Mouse (Mus musculus): ENCODE results near the gene Fads6. TPM values are rescaled to one million over a fixed set of nuclear protein-coding genes. Genes with fewer than 3 reads are reported as not detected.

Fads6 gene
- total and polyA plus RNA-seq, 2 experiments from 2014 or later: 0.34 to 2.9 TPM

GRCm38 (mm10) chr11:115267061-115267883 is 30.2 kb downstream of the Fads6 start, which contains the start of gene Grin2c:
TSS of gene Grin2c (minus strand) at chr11:115267243.
- ATAC-seq (ENCODE audit: insufficient read depth, low read depth) (no peak), DNase-seq (ENCODE audit: low spot score) (no peak)
- H3K27ac ChIP-seq (ENCODE audit: low read depth): no peak within 1 kb of the TSS
- peak within 1 kb of the TSS; percentile 48 for H3K4me3 ChIP-seq (ENCODE audit: low read depth, low read length)
- H3K9ac ChIP-seq (replicated peaks; ENCODE audit: low read depth, low read length): peak within 1 kb of the TSS; percentile 9; the same call in 1 of the 2 replicates
- TF ChIP-seq CTCF (IDR thresholded peaks at IDR 0.05; ENCODE audit: low read depth): no peak
- TF ChIP-seq EP300 (IDR thresholded peaks at IDR 0.05; ENCODE audit: low read depth): no peak
- peak within 1 kb of the TSS; percentile 65 for H3K4me2 ChIP-seq (ENCODE audit: low read depth, low read length)
- no peaks in the 10 kb centered on the region for H3K9me3 ChIP-seq (replicated peaks; ENCODE audit: control insufficient read depth, low read length)
- 9% methylated on average over 46 of the region's 50 CpGs for WGBS
- H3K36me3 ChIP-seq (replicated peaks; ENCODE audit: control insufficient read depth, insufficient read depth, low read length): peaks cover 6% of the 10 kb centered on the region; the same call in 1 of the 2 replicates
- peaks cover 13% of the 10 kb centered on the region; the same call in 1 of the 2 replicates for H3K4me1 ChIP-seq (ENCODE audit: control insufficient read depth, insufficient read depth)
- peaks cover 64% of the 10 kb centered on the region for H3K27me3 ChIP-seq (ENCODE audit: control insufficient read depth, insufficient read depth, low read length)

GRCm38 (mm10) chr11:115266400-115266778 is 31.1 kb downstream of the Fads6 start:
- peak overlapping the region; percentile 48 for H3K4me3 ChIP-seq (ENCODE audit: low read depth, low read length)
- H3K4me2 ChIP-seq (ENCODE audit: low read depth, low read length): peak overlapping the region; percentile 65
- ATAC-seq (ENCODE audit: insufficient read depth, low read depth) (no peak), DNase-seq (ENCODE audit: low spot score) (no peak)
- H3K9me3 ChIP-seq (replicated peaks; ENCODE audit: control insufficient read depth, low read length): no peaks in the 10 kb centered on the region
- peaks cover 6% of the 10 kb centered on the region; the same call in 1 of the 2 replicates for H3K36me3 ChIP-seq (replicated peaks; ENCODE audit: control insufficient read depth, insufficient read depth, low read length)
- no peak overlapping the region for H3K9ac ChIP-seq (replicated peaks; ENCODE audit: low read depth, low read length)
- peaks cover 73% of the 10 kb centered on the region for H3K27me3 ChIP-seq (ENCODE audit: control insufficient read depth, insufficient read depth, low read length)
- H3K27ac ChIP-seq (ENCODE audit: low read depth): no peak overlapping the region
- no peak for TF ChIP-seq EP300 (IDR thresholded peaks at IDR 0.05; ENCODE audit: low read depth)
- peaks cover 13% of the 10 kb centered on the region; the same call in 1 of the 2 replicates for H3K4me1 ChIP-seq (ENCODE audit: control insufficient read depth, insufficient read depth)
- WGBS: 4% methylated on average over 22 of the region's 22 CpGs

- H3K27ac ChIP-seq (ENCODE audit: low read depth): no peak overlapping the region
- no peaks in the 10 kb centered on the region for H3K9me3 ChIP-seq (replicated peaks; ENCODE audit: control insufficient read depth, low read length)
- H3K4me2 ChIP-seq (ENCODE audit: low read depth, low read length): 0 out of 2 replicates have a peak overlapping the region, but pooled peaks have one; percentile 65
- H3K9ac ChIP-seq (replicated peaks; ENCODE audit: low read depth, low read length): no peak overlapping the region
- no peak for DNase-seq (ENCODE audit: low spot score)
- no peak for TF ChIP-seq CTCF (IDR thresholded peaks at IDR 0.05; ENCODE audit: low read depth)
- no peak for TF ChIP-seq EP300 (IDR thresholded peaks at IDR 0.05; ENCODE audit: low read depth)
- peak overlapping the region; percentile 48 for H3K4me3 ChIP-seq (ENCODE audit: low read depth, low read length)
- peaks cover 6% of the 10 kb centered on the region; the same call in 1 of the 2 replicates for H3K36me3 ChIP-seq (replicated peaks; ENCODE audit: control insufficient read depth, insufficient read depth, low read length)
- ATAC-seq (ENCODE audit: insufficient read depth, low read depth): no peak
- WGBS: 6% methylated on average over 20 of the region's 20 CpGs
- peaks cover 78% of the 10 kb centered on the region for H3K27me3 ChIP-seq (ENCODE audit: control insufficient read depth, insufficient read depth, low read length)
- peaks cover 13% of the 10 kb centered on the region; the same call in 1 of the 2 replicates for H3K4me1 ChIP-seq (ENCODE audit: control insufficient read depth, insufficient read depth)
Observed at GRCm38 (mm10) chr11:115265771-115266399, 31.6 kb downstream of the Fads6 start.

- DNase-seq (ENCODE audit: low spot score) (no peak), ATAC-seq (ENCODE audit: insufficient read depth, low read depth) (no peak)
- peaks cover 6% of the 10 kb centered on the region; the same call in 1 of the 2 replicates for H3K36me3 ChIP-seq (replicated peaks; ENCODE audit: control insufficient read depth, insufficient read depth, low read length)
- peaks cover 86% of the 10 kb centered on the region for H3K27me3 ChIP-seq (ENCODE audit: control insufficient read depth, insufficient read depth, low read length)
- TF ChIP-seq EP300 (IDR thresholded peaks at IDR 0.05; ENCODE audit: low read depth): no peak
- peak; percentile 44 for TF ChIP-seq CTCF (IDR thresholded peaks at IDR 0.05; ENCODE audit: low read depth)
- peaks cover 13% of the 10 kb centered on the region; the same call in 1 of the 2 replicates for H3K4me1 ChIP-seq (ENCODE audit: control insufficient read depth, insufficient read depth)
- H3K4me2 ChIP-seq (ENCODE audit: low read depth, low read length): peak overlapping the region; percentile 42
- no peaks in the 10 kb centered on the region for H3K9me3 ChIP-seq (replicated peaks; ENCODE audit: control insufficient read depth, low read length)
- H3K9ac ChIP-seq (replicated peaks; ENCODE audit: low read depth, low read length): no peak overlapping the region
- WGBS: 9% methylated on average over 39 of the region's 39 CpGs
- no peak overlapping the region for H3K27ac ChIP-seq (ENCODE audit: low read depth)
- H3K4me3 ChIP-seq (ENCODE audit: low read depth, low read length): peak overlapping the region; percentile 48; the same call in 1 of the 2 replicates
Observed at GRCm38 (mm10) chr11:115264862-115265668, 32.4 kb downstream of the Fads6 start.

Data from heart, postnatal 0 days (tissue).